Mouse (Mus musculus): ENCODE data around the gene Adcy7.

- TF ChIP-seq CTCF (IDR thresholded peaks at IDR 0.05; ENCODE audit: low read depth) (no peak), EP300 (optimal IDR thresholded peaks at IDR 0.05) (no peak)
Observed at GRCm38 (mm10) chr8:88312966-88313365, 40.8 kb downstream of the Adcy7 start.

Data from stomach, postnatal 0 days (tissue).